Mouse (Mus musculus) forebrain, postnatal 0 days (tissue): Measurements from ENCODE around the gene Adgrb3. TPM values are rescaled to one million over a fixed set of nuclear protein-coding genes. Genes with fewer than 3 reads are reported as not detected.

Source experiments
- ATAC-seq: fragments of 200-750 bp; cut with Nextera tagmentation; 2 replicates; pipeline ENCODE4 v1.8.0; 2017; ENCODE audit warnings: mild to moderate bottlenecking, moderate library complexity
- DNase-seq: peaks from one replicate; pipeline ENCODE4 v3.0.0-alpha.2; 2015
- H3K27ac ChIP-seq: fragments of 300-500 bp; sonication (generic); 2 replicates; pipeline ENCODE4 v1.5.1; 2014; ENCODE audit warnings: low read depth, mild to moderate bottlenecking, antibody characterized with exemption, low read length, moderate library complexity, mixed read lengths
- H3K27me3 ChIP-seq: fragments of 300-500 bp; sonication (generic); 2 replicates; pipeline ENCODE4 v1.6.1; 2014; ENCODE audit warnings: mild to moderate bottlenecking, low read length, mixed read lengths; ENCODE audit not compliant: insufficient read depth
- H3K36me3 ChIP-seq: fragments of 300-500 bp; sonication (generic); 2 replicates; pipeline ENCODE4 v1.6.1; 2014; ENCODE audit warnings: mild to moderate bottlenecking, moderate library complexity; ENCODE audit not compliant: insufficient read depth
- H3K4me1 ChIP-seq: fragments of 300-500 bp; sonication (generic); 2 replicates; pipeline ENCODE4 v1.6.1; 2014; ENCODE audit warnings: antibody characterized with exemption; ENCODE audit not compliant: insufficient read depth
- H3K4me2 ChIP-seq: fragments of 300-500 bp; sonication (generic); 2 replicates; pipeline ENCODE4 v1.6.1; 2014; ENCODE audit warnings: low read depth, mild to moderate bottlenecking, moderate library complexity
- H3K4me3 ChIP-seq: fragments of 300-500 bp; sonication (generic); 2 replicates; pipeline ENCODE4 v1.5.1; 2014; ENCODE audit warnings: low read depth, low read length, mixed read lengths
- H3K9ac ChIP-seq: fragments of 300-500 bp; sonication (generic); 2 replicates; pipeline ENCODE4 v1.6.1; 2014; ENCODE audit warnings: mild to moderate bottlenecking
- H3K9me3 ChIP-seq: fragments of 300-500 bp; sonication (generic); 2 replicates; pipeline ENCODE4 v1.6.1; 2016; ENCODE audit warnings: low read length
- CTCF ChIP-seq: sonication (generic); IDR thresholded peaks from 2 replicates; pipeline ENCODE4 v1.5.1; 2016; ENCODE audit warnings: antibody characterized with exemption, control low read depth, low read depth
- WGBS: fragments of 180-500 bp; shearing (Covaris S2); extraction: QIAGEN DNeasy Blood & Tissue Kit; methylation state at CpG from one replicate; pipeline ENCODE4 v1.1.7; 2014; 5-methylcytosine and 5-hydroxymethylcytosine counted together
- polyA plus RNA-seq: library from polyadenylated mRNA; unstranded; fragments of >200 nt; fragmentation: Nextera tagmentation; extraction: Ambion mirVana; gene quantifications from 2 replicates; pipeline ENCODE4 v1.2.1, GENCODE M21; 2015
- total RNA-seq: library from RNA; depleted of rRNA; stranded (reverse); fragments of >200 nt; gene quantifications from 2 replicates; pipeline ENCODE4 v1.2.3, GENCODE M21; 2014

The Adgrb3 gene
- total and polyA plus RNA-seq, 2 experiments from 2014 or later, result 59.3 to 106 TPM

DNA sequence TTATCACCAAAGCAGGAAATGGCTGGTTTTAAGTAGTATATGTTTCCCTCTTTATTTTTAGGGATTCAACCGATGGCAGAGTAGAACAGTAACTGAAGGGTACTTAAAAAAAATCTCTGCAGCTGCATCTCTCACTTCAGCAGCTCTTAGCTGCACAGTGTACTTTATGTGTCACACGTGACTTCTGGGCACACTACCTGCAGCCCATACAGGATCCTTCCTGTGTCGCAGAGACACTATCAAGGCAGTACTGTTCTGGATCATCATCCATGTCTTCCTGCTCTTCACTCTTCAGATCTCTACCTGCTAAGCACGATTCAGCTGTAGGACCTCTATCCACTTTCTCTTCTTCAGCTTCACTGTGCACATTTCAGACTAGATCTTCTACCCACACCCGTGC, 230.6 kb downstream of the Adgrb3 start:
- H3K9me3 ChIP-seq, result no peaks in the 10 kb centered on the region
- H3K27me3 ChIP-seq, result no peaks in the 10 kb centered on the region
- no peak overlapping the region for H3K9ac ChIP-seq
- no peak overlapping the region for H3K4me2 ChIP-seq
- no peak for TF ChIP-seq CTCF
- H3K36me3 ChIP-seq, result no peaks in the 10 kb centered on the region
- no peak for DNase-seq
- ATAC-seq, result no peak
- no peak overlapping the region for H3K27ac ChIP-seq
- no peak overlapping the region for H3K4me3 ChIP-seq
- no peaks in the 10 kb centered on the region for H3K4me1 ChIP-seq
- 94% methylated on average over 5 of the region's 5 CpGs for WGBS

DNA sequence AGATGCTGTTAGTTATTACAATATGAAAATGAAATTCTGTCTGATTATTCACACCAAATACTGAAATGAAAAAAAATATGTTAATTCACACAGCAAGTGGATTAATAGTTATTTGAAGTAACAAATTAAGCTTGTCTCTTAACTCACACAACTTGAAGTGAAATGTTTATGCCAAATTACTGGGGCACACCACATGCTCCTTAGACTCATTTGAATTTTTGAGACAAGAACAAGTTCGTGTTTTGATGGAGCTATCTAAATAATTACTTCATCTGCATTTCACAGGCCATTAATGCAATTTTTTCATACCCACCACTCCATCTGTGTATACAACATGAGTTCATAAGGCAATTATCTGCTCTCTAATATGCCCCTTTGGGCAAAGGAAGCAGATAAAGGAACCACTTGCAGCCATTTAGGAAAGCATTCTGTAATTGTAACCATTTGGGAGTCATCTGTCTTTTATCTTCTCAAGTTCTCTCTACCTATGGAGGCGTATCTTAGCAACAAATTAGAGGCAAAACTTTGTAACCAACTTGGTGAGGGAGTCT, 240.9 kb downstream of the Adgrb3 start:
- ATAC-seq (peak; percentile 23; the same call in 1 of the 2 replicates), DNase-seq (peak; percentile 28)
- Histone ChIP-seq H3K4me3 (no peak overlapping the region), H3K9me3 (no peaks in the 10 kb centered on the region), H3K27ac (no peak overlapping the region), H3K9ac (no peak overlapping the region), H3K27me3 (no peaks in the 10 kb centered on the region), H3K4me1 (no peaks in the 10 kb centered on the region), H3K4me2 (no peak overlapping the region), H3K36me3 (no peaks in the 10 kb centered on the region)
- no peak for TF ChIP-seq CTCF
- WGBS, result 32% methylated on average over 2 of the region's 2 CpGs

DNA sequence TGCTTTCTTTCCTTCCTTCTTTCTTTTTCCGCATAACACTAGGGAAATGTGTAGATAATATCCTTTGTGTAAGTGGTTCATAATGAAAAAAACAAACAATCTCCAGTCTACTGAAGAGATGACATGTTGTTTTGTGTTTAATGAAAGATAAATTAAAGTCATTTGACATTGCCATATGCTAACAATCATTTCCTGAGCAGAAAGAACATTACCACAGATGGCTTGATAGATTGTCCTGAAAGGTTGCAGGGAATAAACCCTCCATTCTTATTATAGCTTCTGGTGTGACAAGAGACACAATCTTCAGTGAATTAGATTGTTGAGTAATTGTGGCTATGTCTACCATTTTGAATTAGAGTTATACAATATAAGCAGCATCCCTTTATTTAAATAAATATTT, 247.8 kb downstream of the Adgrb3 start:
- no peak for TF ChIP-seq CTCF
- WGBS, result 73% methylated on average over 1 of the region's 1 CpGs
- Histone ChIP-seq H3K4me1 (no peaks in the 10 kb centered on the region), H3K27me3 (no peaks in the 10 kb centered on the region), H3K9me3 (no peaks in the 10 kb centered on the region), H3K9ac (no peak overlapping the region), H3K4me3 (no peak overlapping the region), H3K4me2 (no peak overlapping the region), H3K36me3 (no peaks in the 10 kb centered on the region), H3K27ac (no peak overlapping the region)
- ATAC-seq, result no peak
- DNase-seq, result no peak

DNA sequence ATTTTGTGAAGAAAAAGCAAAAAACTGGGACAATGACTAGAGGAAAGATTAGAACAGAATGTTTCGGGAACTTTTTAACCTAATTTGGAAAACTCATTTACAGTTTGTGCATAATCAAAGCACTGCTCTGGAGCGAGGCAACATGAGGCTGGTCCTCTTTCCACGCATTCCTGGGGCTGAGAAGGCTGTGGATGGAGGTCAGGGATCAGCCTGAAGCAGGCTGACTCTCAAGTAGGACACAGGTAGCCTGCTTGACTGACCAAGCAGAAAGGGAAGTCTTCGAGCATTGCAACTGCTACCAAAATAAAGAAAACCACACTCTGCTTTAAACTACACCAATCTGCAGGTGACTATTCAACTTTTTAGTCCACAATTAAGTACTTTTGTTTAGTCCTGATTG, 251.7 kb downstream of the Adgrb3 start:
- WGBS, result 69% methylated on average over 4 of the region's 4 CpGs
- no peak for DNase-seq
- no peak for ATAC-seq
- Histone ChIP-seq H3K36me3 (no peaks in the 10 kb centered on the region), H3K4me2 (no peak overlapping the region), H3K9me3 (no peaks in the 10 kb centered on the region), H3K4me3 (no peak overlapping the region), H3K4me1 (no peaks in the 10 kb centered on the region), H3K9ac (no peak overlapping the region), H3K27me3 (no peaks in the 10 kb centered on the region), H3K27ac (no peak overlapping the region)
- TF ChIP-seq CTCF, result no peak

DNA sequence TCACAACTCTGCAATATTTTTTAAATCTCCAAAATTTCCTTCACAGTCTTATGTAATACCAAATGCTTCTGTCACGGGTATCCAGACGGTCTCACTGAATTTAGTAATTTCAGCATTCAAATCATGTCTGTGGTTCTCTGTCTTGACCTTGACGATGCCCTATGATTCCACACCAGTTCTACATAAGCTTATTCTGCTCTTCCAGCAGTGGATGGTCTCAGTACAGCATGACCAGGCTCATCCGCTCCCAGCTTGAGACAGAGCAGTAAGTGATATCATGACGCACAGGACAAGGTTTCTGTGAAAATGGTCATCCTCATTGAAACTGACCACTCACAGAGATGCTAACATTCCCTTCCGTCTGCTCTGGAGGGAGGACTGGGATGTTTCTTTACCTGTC, 252.9 kb downstream of the Adgrb3 start:
- no peak overlapping the region for H3K9ac ChIP-seq
- no peak for ATAC-seq
- H3K4me2 ChIP-seq, result no peak overlapping the region
- H3K4me1 ChIP-seq, result no peaks in the 10 kb centered on the region
- H3K4me3 ChIP-seq, result no peak overlapping the region
- no peak for TF ChIP-seq CTCF
- 81% methylated on average over 6 of the region's 6 CpGs for WGBS
- no peaks in the 10 kb centered on the region for H3K27me3 ChIP-seq
- no peak overlapping the region for H3K27ac ChIP-seq
- no peak for DNase-seq
- no peaks in the 10 kb centered on the region for H3K36me3 ChIP-seq
- H3K9me3 ChIP-seq, result no peaks in the 10 kb centered on the region

DNA sequence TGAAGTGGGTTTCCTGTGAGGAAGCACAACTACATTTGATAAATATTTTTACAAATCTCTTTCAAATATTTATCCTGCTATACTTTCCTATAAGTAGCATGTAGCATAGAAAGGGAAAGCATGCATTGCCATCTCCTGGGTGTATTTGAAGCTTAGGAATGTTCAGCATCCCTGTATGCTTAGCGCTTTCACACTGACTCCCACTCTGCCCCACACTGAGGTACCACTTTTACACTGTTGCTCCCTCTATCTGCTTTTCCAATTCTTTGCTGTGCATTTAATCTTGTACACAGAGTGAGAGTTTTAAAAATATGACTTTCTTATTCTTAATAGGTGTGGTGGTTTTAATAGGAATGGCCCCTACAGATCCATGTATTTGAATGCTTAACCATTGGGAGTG, 261.4 kb downstream of the Adgrb3 start:
- 100% methylated on average over 1 of the region's 1 CpGs for whole genome bisulfite sequencing
- no peak overlapping the region for H3K27ac ChIP-seq
- no peak for DNase-seq
- ATAC-seq, result no peak
- H3K9me3 ChIP-seq, result no peaks in the 10 kb centered on the region
- TF ChIP-seq CTCF, result no peak
- H3K27me3 ChIP-seq, result no peaks in the 10 kb centered on the region
- no peak overlapping the region for H3K4me3 ChIP-seq
- H3K4me1 ChIP-seq, result no peaks in the 10 kb centered on the region
- H3K36me3 ChIP-seq, result no peaks in the 10 kb centered on the region
- H3K4me2 ChIP-seq, result no peak overlapping the region
- H3K9ac ChIP-seq, result no peak overlapping the region

DNA sequence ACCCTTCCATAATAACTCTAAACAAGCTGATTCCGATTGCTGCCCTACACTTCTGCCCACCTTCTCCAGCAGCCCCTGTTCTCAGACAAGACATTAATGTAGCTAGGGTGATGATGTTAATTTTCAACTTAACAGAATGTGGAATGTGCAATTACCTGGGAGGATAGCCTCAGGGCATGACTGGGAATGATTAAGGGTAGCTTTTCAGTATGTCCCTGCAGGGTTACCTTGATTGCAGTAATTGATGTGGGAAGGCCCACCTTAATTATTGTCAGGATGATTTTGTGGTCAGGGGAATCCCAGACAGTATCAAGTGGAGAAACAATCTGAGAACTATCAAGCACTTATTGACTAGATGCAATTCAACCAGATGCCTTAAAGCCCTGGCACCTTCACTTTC, 283.4 kb downstream of the Adgrb3 start:
- Histone ChIP-seq H3K36me3 (no peaks in the 10 kb centered on the region), H3K9ac (no peak overlapping the region), H3K9me3 (no peaks in the 10 kb centered on the region), H3K4me3 (no peak overlapping the region), H3K4me2 (no peak overlapping the region), H3K4me1 (no peaks in the 10 kb centered on the region), H3K27me3 (no peaks in the 10 kb centered on the region), H3K27ac (no peak overlapping the region)
- TF ChIP-seq CTCF, result no peak
- DNase-seq, result no peak
- WGBS, result 87% methylated on average over 1 of the region's 1 CpGs
- ATAC-seq, result no peak
